Mouse (Mus musculus) olfactory bulb, adult 2 months (tissue): ENCODE measurements around the gene Itga3.

ENCODE experiments used
- CTCF ChIP-seq: fragments of 200-500 bp; IDR thresholded peaks from 2 replicates; pipeline ENCODE4 v1.5.1; 2012; ENCODE audit warnings: low read depth, mild to moderate bottlenecking, low read length, moderate library complexity; ENCODE audit not compliant: insufficient read depth
- POLR2A ChIP-seq: fragments of 200-500 bp; IDR thresholded peaks from 2 replicates; pipeline ENCODE4 v1.6.1; 2012; ENCODE audit warnings: mild to moderate bottlenecking, low read depth, low read length, moderate library complexity; ENCODE audit not compliant: insufficient read depth

DNA sequence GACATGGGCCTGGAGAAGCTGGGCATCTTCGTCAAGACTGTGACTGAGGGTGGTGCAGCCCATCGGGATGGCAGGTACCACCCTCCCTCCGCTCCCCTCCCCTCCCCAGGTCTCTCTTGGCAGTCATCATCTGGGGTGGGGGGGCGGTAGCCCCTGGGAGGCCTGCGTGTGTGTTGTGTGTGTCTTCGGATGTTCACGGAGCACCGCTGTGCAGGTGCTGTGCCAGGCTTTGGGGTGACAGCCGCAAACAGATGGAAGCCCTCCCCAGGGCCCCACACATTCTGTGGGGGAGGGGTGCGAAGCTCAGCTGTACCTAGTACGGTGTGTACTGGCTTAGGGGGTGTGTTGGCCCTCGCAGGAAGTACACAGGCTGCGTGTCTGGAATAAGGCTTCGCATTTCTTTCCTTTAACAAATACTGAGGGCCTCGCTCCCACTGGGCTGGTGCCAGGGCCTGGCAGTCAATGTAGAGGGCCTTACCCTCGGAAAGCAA, 78.5 kb downstream of the Itga3 start:
- TF ChIP-seq POLR2A (no peak), CTCF (no peak)
